Mouse (Mus musculus) MEL (cell line): ENCODE results near the gene Ebp. TPM values are rescaled to one million over a fixed set of nuclear protein-coding genes. Genes with fewer than 3 reads are reported as not detected.

Experiments
- DNase-seq: peaks from one replicate; pipeline ENCODE4 v3.0.0; 2011; ENCODE audit warnings: low read depth, low spot score
- H3K27ac ChIP-seq: 2 replicates; pipeline ENCODE4 v1.5.1; 2012; ENCODE audit warnings: low read depth, mild to moderate bottlenecking, control low read depth, low read length, moderate library complexity; ENCODE audit not compliant: control insufficient read depth
- H3K27me3 ChIP-seq, 2 experiments: fragments of 150-350 bp in 1 of 2; sonication (generic) in 1 of 2; 2 replicates each; pipeline ENCODE4 v1.6.1; 2012; ENCODE audit warnings: low read length in 2 of 2, mild to moderate bottlenecking in 2 of 2, improper control_type of control experiment in 1 of 2, moderate library complexity in 1 of 2; ENCODE audit not compliant: insufficient read depth in 2 of 2, control insufficient read depth in 1 of 2
- H3K36me3 ChIP-seq, 2 experiments: 2 replicates each; pipeline ENCODE4 v1.6.1; 2012 to 2014; ENCODE audit warnings: low read length in 2 of 2, improper control_type of control experiment in 1 of 2, inconsistent platforms in 1 of 2, mild to moderate bottlenecking in 1 of 2; ENCODE audit not compliant: insufficient read depth in 2 of 2, control insufficient read depth in 1 of 2
- H3K4me1 ChIP-seq, 2 experiments: fragments of 150-350 bp in 1 of 2; sonication (generic) in 1 of 2; 2 replicates each; pipeline ENCODE4 v1.6.1; 2012; ENCODE audit warnings: low read length in 2 of 2, improper control_type of control experiment in 1 of 2, mild to moderate bottlenecking in 1 of 2; ENCODE audit not compliant: insufficient read depth in 2 of 2, control insufficient read depth in 1 of 2
- H3K4me3 ChIP-seq, 2 experiments: fragments of 150-350 bp in 1 of 2; sonication (generic) in 1 of 2; 2 replicates each; pipeline ENCODE4 v1.5.1; 2012; ENCODE audit warnings: low read depth in 2 of 2, low read length in 2 of 2, mild to moderate bottlenecking in 2 of 2, moderate library complexity in 2 of 2, control low read depth in 1 of 2, improper control_type of control experiment in 1 of 2; ENCODE audit not compliant: control insufficient read depth in 1 of 2, insufficient read depth in 1 of 2
- H3K79me2 ChIP-seq: 2 replicates; pipeline ENCODE4 v1.6.1; 2012; ENCODE audit warnings: mild to moderate bottlenecking, low read length, moderate library complexity; ENCODE audit not compliant: control insufficient read depth, poor library complexity, insufficient read depth
- H3K9ac ChIP-seq: 2 replicates; pipeline ENCODE4 v1.6.1; 2012; ENCODE audit warnings: low read depth, mild to moderate bottlenecking, control low read depth, low read length, moderate library complexity; ENCODE audit not compliant: control insufficient read depth, poor library complexity, severe bottlenecking
- H3K9me3 ChIP-seq: fragments of 150-350 bp; sonication (generic); replicated peaks from 2 replicates; pipeline ENCODE4 v1.6.1; 2012; ENCODE audit warnings: mild to moderate bottlenecking, low read length, improper control_type of control experiment, moderate library complexity; ENCODE audit not compliant: insufficient read depth
- CHD1 ChIP-seq: IDR thresholded peaks from 2 replicates; pipeline ENCODE4 v1.6.1; 2012; ENCODE audit warnings: low read depth, mild to moderate bottlenecking, inconsistent platforms, low read length, improper control_type of control experiment
- CHD2 ChIP-seq: IDR thresholded peaks from 2 replicates; pipeline ENCODE4 v1.6.1; 2011; ENCODE audit warnings: low read length, improper control_type of control experiment
- CTCF ChIP-seq, 3 experiments: IDR thresholded peaks in 2 of 3; conservative IDR thresholded peaks in 1 of 3; 2 replicates each; pipeline ENCODE4 v1.5.1; 2011 to 2012; ENCODE audit warnings: low read length in 3 of 3, low read depth in 2 of 3, mild to moderate bottlenecking in 2 of 3, improper control_type of control experiment in 1 of 3, inconsistent platforms in 1 of 3, mixed read lengths in 1 of 3, moderate library complexity in 1 of 3; ENCODE audit not compliant: control insufficient read depth in 1 of 3, insufficient read depth in 1 of 3, poor library complexity in 1 of 3, severe bottlenecking in 1 of 3
- E2F4 ChIP-seq: IDR thresholded peaks from 2 replicates; pipeline ENCODE4 v1.6.1; 2011; ENCODE audit warnings: low read depth, low read length, improper control_type of control experiment, borderline replicate concordance
- ELF1 ChIP-seq: IDR thresholded peaks from 2 replicates; pipeline ENCODE4 v1.6.1; 2014; ENCODE audit warnings: low read depth, mild to moderate bottlenecking, inconsistent platforms, low read length, improper control_type of control experiment, moderate library complexity
- EP300 ChIP-seq, 2 experiments: IDR thresholded peaks; 2 replicates each; pipeline ENCODE4 v1.6.1; 2011; ENCODE audit warnings: improper control_type of control experiment in 2 of 2, low read length in 2 of 2, low read depth in 1 of 2, mild to moderate bottlenecking in 1 of 2
- ETS1 ChIP-seq: IDR thresholded peaks from 2 replicates; pipeline ENCODE4 v1.6.1; 2012; ENCODE audit warnings: low read depth, mild to moderate bottlenecking, inconsistent platforms, low read length, improper control_type of control experiment, moderate library complexity
- GABPA ChIP-seq: IDR thresholded peaks from 2 replicates; pipeline ENCODE4 v1.6.1; 2012; ENCODE audit warnings: low read depth, mild to moderate bottlenecking, inconsistent platforms, low read length, improper control_type of control experiment, moderate library complexity
- GATA1 ChIP-seq: IDR thresholded peaks from 2 replicates; pipeline ENCODE4 v1.6.1; 2011; ENCODE audit warnings: low read depth, low read length, improper control_type of control experiment
- HCFC1 ChIP-seq: IDR thresholded peaks from 2 replicates; pipeline ENCODE4 v1.6.1; 2012; ENCODE audit warnings: low read depth, mild to moderate bottlenecking, inconsistent platforms, low read length, improper control_type of control experiment, moderate library complexity
- JUND ChIP-seq: IDR thresholded peaks from 2 replicates; pipeline ENCODE4 v1.6.1; 2011; ENCODE audit warnings: low read depth, mild to moderate bottlenecking, improper control_type of control experiment, low read length
- KAT2A ChIP-seq: conservative IDR thresholded peaks from 2 replicates; pipeline ENCODE4 v1.6.1; 2012; ENCODE audit warnings: low read depth, low read length, improper control_type of control experiment, inconsistent platforms
- MAX ChIP-seq: IDR thresholded peaks from 2 replicates; pipeline ENCODE4 v1.6.1; 2011; ENCODE audit warnings: low read length, improper control_type of control experiment
- MAZ ChIP-seq: IDR thresholded peaks from 2 replicates; pipeline ENCODE4 v1.6.1; 2012; ENCODE audit warnings: low read depth, mild to moderate bottlenecking, inconsistent platforms, low read length, improper control_type of control experiment
- MEF2A ChIP-seq: IDR thresholded peaks from 2 replicates; pipeline ENCODE4 v1.6.1; 2014; ENCODE audit warnings: low read depth, mild to moderate bottlenecking, inconsistent platforms, low read length, improper control_type of control experiment; ENCODE audit not compliant: poor library complexity, insufficient replicate concordance, severe bottlenecking; ENCODE audit errors: extremely low read depth
- MXI1 ChIP-seq: IDR thresholded peaks from 2 replicates; pipeline ENCODE4 v1.6.1; 2011; ENCODE audit warnings: mild to moderate bottlenecking, low read depth, low read length, improper control_type of control experiment
- MYB ChIP-seq: IDR thresholded peaks from 2 replicates; pipeline ENCODE4 v1.6.1; 2011; ENCODE audit warnings: mild to moderate bottlenecking, low read depth, low read length, improper control_type of control experiment
- MYC ChIP-seq: IDR thresholded peaks from 2 replicates; pipeline ENCODE4 v1.6.1; 2011; ENCODE audit warnings: low read depth, mild to moderate bottlenecking, low read length, improper control_type of control experiment, moderate library complexity
- NELFE ChIP-seq: IDR thresholded peaks from 2 replicates; pipeline ENCODE4 v1.6.1; 2011; ENCODE audit warnings: low read depth, low read length, improper control_type of control experiment
- NRF1 ChIP-seq: IDR thresholded peaks from 2 replicates; pipeline ENCODE4 v1.6.1; 2014; ENCODE audit warnings: low read depth, mild to moderate bottlenecking, inconsistent platforms, low read length, improper control_type of control experiment, moderate library complexity; ENCODE audit not compliant: poor library complexity, insufficient read depth, severe bottlenecking
- POLR2A ChIP-seq, 2 experiments: IDR thresholded peaks; 2 replicates each; pipeline ENCODE4 v1.6.1; 2011 to 2012; ENCODE audit warnings: low read length in 2 of 2, mild to moderate bottlenecking in 2 of 2, control low read depth in 1 of 2, improper control_type of control experiment in 1 of 2, low read depth in 1 of 2, moderate library complexity in 1 of 2; ENCODE audit not compliant: control insufficient read depth in 1 of 2, insufficient read depth in 1 of 2, poor library complexity in 1 of 2
- POLR2AphosphoS2 ChIP-seq: IDR thresholded peaks from 2 replicates; pipeline ENCODE4 v1.6.1; 2011; ENCODE audit warnings: low read length, improper control_type of control experiment
- POLR2AphosphoS5 ChIP-seq: IDR thresholded peaks from 2 replicates; pipeline ENCODE4 v1.6.1; 2012; ENCODE audit warnings: low read depth, borderline replicate concordance, mild to moderate bottlenecking, inconsistent platforms, low read length, moderate library complexity, mixed read lengths
- RAD21 ChIP-seq: IDR thresholded peaks from 2 replicates; pipeline ENCODE4 v1.6.1; 2011; ENCODE audit warnings: mild to moderate bottlenecking, low read depth, low read length, improper control_type of control experiment
- RCOR1 ChIP-seq: IDR thresholded peaks from 2 replicates; pipeline ENCODE4 v1.6.1; 2012; ENCODE audit warnings: low read depth, mild to moderate bottlenecking, inconsistent platforms, low read length, improper control_type of control experiment
- SIN3A ChIP-seq: IDR thresholded peaks from 2 replicates; pipeline ENCODE4 v1.6.1; 2012; ENCODE audit warnings: low read length, improper control_type of control experiment, inconsistent platforms
- SMC3 ChIP-seq: IDR thresholded peaks from 2 replicates; pipeline ENCODE4 v1.6.1; 2011; ENCODE audit warnings: low read depth, low read length, improper control_type of control experiment
- TAL1 ChIP-seq: IDR thresholded peaks from 2 replicates; pipeline ENCODE4 v1.6.1; 2012; ENCODE audit warnings: mild to moderate bottlenecking, inconsistent platforms, low read length, moderate library complexity, mixed read lengths
- TBP ChIP-seq: IDR thresholded peaks from 2 replicates; pipeline ENCODE4 v1.8.0; 2011; ENCODE audit warnings: low read depth, low read length, improper control_type of control experiment
- TCF12 ChIP-seq: IDR thresholded peaks from 2 replicates; pipeline ENCODE4 v1.6.1; 2014; ENCODE audit warnings: low read depth, mild to moderate bottlenecking, inconsistent platforms, low read length, improper control_type of control experiment, moderate library complexity
- UBTF ChIP-seq: IDR thresholded peaks from 2 replicates; pipeline ENCODE4 v1.6.1; 2012; ENCODE audit warnings: low read depth, mild to moderate bottlenecking, inconsistent platforms, low read length, improper control_type of control experiment, moderate library complexity, borderline replicate concordance; ENCODE audit not compliant: insufficient read depth
- USF1 ChIP-seq: IDR thresholded peaks from 2 replicates; pipeline ENCODE4 v1.6.1; 2014; ENCODE audit warnings: low read depth, mild to moderate bottlenecking, inconsistent platforms, low read length, improper control_type of control experiment, moderate library complexity
- USF2 ChIP-seq, 2 experiments: IDR thresholded peaks; 2 replicates each; pipeline ENCODE4 v1.6.1; 2011 to 2012; ENCODE audit warnings: improper control_type of control experiment in 2 of 2, low read length in 2 of 2, borderline replicate concordance in 1 of 2, inconsistent platforms in 1 of 2, low read depth in 1 of 2, mild to moderate bottlenecking in 1 of 2; ENCODE audit not compliant: insufficient read depth in 1 of 2
- ZKSCAN1 ChIP-seq: IDR thresholded peaks from 2 replicates; pipeline ENCODE4 v1.6.1; 2012; ENCODE audit warnings: low read depth, mild to moderate bottlenecking, inconsistent platforms, low read length, improper control_type of control experiment, moderate library complexity
- ZNF384 ChIP-seq: IDR thresholded peaks from 2 replicates; pipeline ENCODE4 v1.6.1; 2012; ENCODE audit warnings: low read depth, mild to moderate bottlenecking, inconsistent platforms, low read length, improper control_type of control experiment
- polyA plus RNA-seq, 2 experiments: library from polyadenylated mRNA; stranded (reverse) in 1 of 2; unstranded in 1 of 2; fragments of >175 nt in 1 of 2; fragments of >200 nt in 1 of 2; gene quantifications; 2 replicates each; pipeline versions ENCODE4 v1.2.1 to v1.2.4; 2012; ENCODE audit warnings: low replicate concordance in 2 of 2, low read depth in 1 of 2; ENCODE audit not compliant: insufficient read length in 2 of 2, insufficient read depth in 1 of 2, missing spikeins in 1 of 2
- total RNA-seq: library from RNA; depleted of rRNA; stranded (reverse); fragments of 300-350 nt; gene quantifications from 2 replicates; pipeline ENCODE4 v1.2.3, GENCODE M21; 2012

Gene Ebp
- total and polyA plus RNA-seq, 3 experiments: 103 to 133 TPM; not detected in 1

DNA sequence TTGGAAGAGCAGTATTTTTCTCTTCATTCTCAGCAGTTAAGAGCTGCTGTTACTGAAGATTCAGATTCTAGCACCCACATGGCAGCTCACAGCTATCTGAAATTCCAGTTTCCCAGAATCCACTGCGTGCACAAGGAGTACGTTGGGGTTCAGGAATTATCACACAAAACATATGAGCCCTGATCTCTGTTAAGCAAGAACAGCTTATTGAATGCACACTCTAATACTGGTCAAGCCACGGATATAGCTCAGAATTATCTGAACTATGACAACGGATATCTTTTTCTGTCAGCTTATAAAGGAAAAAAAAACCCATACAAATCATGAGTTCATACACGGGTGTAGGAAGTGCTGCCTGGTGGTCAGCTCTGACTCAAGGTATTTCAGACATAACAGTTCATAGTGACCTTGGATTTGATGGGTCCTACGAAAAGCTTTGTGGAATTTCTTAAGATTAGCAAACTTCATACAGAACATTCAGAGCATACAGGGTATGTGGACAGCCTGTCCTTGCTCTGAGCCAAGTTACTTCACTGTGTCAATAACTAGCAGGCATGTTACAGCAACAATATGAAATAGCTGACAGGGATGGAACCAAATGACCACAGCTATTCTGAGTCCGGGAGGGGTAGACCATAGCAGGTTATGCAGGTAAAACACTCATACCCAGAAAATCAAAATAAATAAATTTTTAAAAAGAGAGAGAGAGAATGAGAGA, 18.3 kb upstream of the Ebp start:
- no peak overlapping the region for H3K9ac ChIP-seq

DNA sequence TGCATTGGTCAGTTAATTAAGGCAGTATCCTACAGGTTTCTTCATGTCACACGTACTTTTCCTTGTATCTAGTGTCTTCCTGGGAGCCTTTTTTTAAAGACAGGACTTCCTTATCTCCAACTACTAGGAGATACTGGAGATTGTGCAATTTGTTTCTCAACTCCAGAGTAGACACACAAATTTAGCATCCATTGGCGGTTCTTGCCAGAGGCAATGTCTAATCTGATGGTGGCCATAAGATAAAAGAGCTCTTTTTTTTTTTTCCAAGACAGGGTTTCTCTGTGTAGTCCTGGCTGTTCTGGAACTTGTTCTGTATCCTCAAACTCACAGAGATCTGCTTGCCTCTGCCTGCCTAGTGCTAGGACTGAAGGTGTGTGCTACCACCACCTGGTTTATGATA, 16.4 kb upstream of the Ebp start:
- H3K79me2 ChIP-seq: no peaks in the 10 kb centered on the region
- TF ChIP-seq GATA1 (peak; percentile 72), RCOR1 (no peak), ZNF384 (peak; percentile 86), TBP (no peak), EP300 (IDR thresholded peaks at IDR 0.05; ENCODE audit: low read depth in 1 of 2, low read length in 2 of 2) (peak in 1 of 2 experiments; percentile 47; a peak in 1 of 4 replicates)
- TF ChIP-seq, all 39 proteins: peak for 3
- no peak for DNase-seq
- Histone ChIP-seq H3K27ac (no peak overlapping the region), H3K9ac (no peak overlapping the region), H3K27me3 (no peaks in the 10 kb centered on the region), H3K9me3 (no peaks in the 10 kb centered on the region), H3K4me3 (no peak overlapping the region), H3K36me3 (peaks cover 0 to 14% of the 10 kb centered on the region in 2 experiments; a peak in 2 of 4 replicates), H3K4me1 (peaks cover 13 to 15% of the 10 kb centered on the region in 2 experiments)

More for the DNA sequence above, 18.3 kb upstream of the Ebp start:
- Histone ChIP-seq H3K4me3 (no peak overlapping the region), H3K27ac (peak overlapping the region; percentile 15), H3K36me3 (peaks cover 0 to 14% of the 10 kb centered on the region in 2 experiments; a peak in 2 of 4 replicates), H3K9me3 (no peaks in the 10 kb centered on the region), H3K27me3 (no peaks in the 10 kb centered on the region), H3K79me2 (no peaks in the 10 kb centered on the region), H3K4me1 (peaks cover 10 to 13% of the 10 kb centered on the region in 2 experiments)
- TF ChIP-seq MAX (peak; percentile 76), MYC (0 out of 2 replicates have a peak, but pooled peaks have one; percentile 56), ZKSCAN1 (no peak), CHD1 (no peak), NRF1 (no peak), KAT2A (no peak), E2F4 (no peak), USF2 (IDR thresholded peaks at IDR 0.05; ENCODE audit: borderline replicate concordance in 1 of 2, insufficient read depth in 1 of 2, low read depth in 1 of 2, low read length in 2 of 2) (no peak), POLR2A (IDR thresholded peaks at IDR 0.05; ENCODE audit: control insufficient read depth in 1 of 2, insufficient read depth in 1 of 2, low read depth in 1 of 2, low read length in 2 of 2, poor library complexity in 1 of 2) (peak in 1 of 2 experiments; percentile 30; a peak in 1 of 4 replicates), ELF1 (no peak), RCOR1 (no peak; the same call in 1 of the 2 replicates), MAZ (no peak), TBP (peak; percentile 66; the same call in 1 of the 2 replicates), POLR2AphosphoS5 (no peak), POLR2AphosphoS2 (no peak), MXI1 (peak; percentile 34; the same call in 1 of the 2 replicates), GATA1 (peak; percentile 67), HCFC1 (no peak), TAL1 (peak; percentile 1), CHD2 (no peak), USF1 (no peak), SMC3 (no peak), MEF2A (no peak), CTCF (IDR thresholded peaks at IDR 0.05 in 2 of 3, conservative IDR thresholded peaks at IDR 0.05 in 1 of 3; ENCODE audit: control insufficient read depth in 1 of 3, insufficient read depth in 1 of 3, low read depth in 2 of 3, low read length in 3 of 3, poor library complexity in 1 of 3, severe bottlenecking in 1 of 3) (no peak), ETS1 (peak; percentile 78), UBTF (no peak), NELFE (no peak; the same call in 1 of the 2 replicates), TCF12 (peak; percentile 74), ZNF384 (peak; percentile 77), EP300 (IDR thresholded peaks at IDR 0.05; ENCODE audit: low read depth in 1 of 2, low read length in 2 of 2) (peak; percentile 79 to 88), JUND (no peak), SIN3A (peak; percentile 38; the same call in 1 of the 2 replicates), GABPA (no peak), RAD21 (no peak), MYB (peak; percentile 80)
- DNase-seq: peak; percentile 71
